Mouse (Mus musculus): ENCODE data around the gene Dis3l2. TPM values are rescaled to one million over a fixed set of nuclear protein-coding genes. Genes with fewer than 3 reads are reported as not detected.

Dis3l2 gene
- total and polyA plus RNA-seq, 2 experiments from 2014 or later: 33.3 to 45.7 TPM

GRCm38 (mm10) chr1:87008211-87008610 lies 304.6 kb downstream of the Dis3l2 start:
- ATAC-seq (ENCODE audit: low FRiP score) (no peak), DNase-seq (ENCODE audit: low spot score) (no peak)
- 32% methylated on average over 1 of the region's 1 CpGs for WGBS
- H3K36me3 ChIP-seq (ENCODE audit: insufficient read depth, low read length): no peaks in the 10 kb centered on the region
- no peak overlapping the region for H3K4me3 ChIP-seq (ENCODE audit: low read depth, low read length)
- no peak overlapping the region for H3K4me2 ChIP-seq (ENCODE audit: low read depth, low read length, poor library complexity, severe bottlenecking)
- H3K4me1 ChIP-seq (ENCODE audit: insufficient read depth, low read length): no peaks in the 10 kb centered on the region
- no peak overlapping the region for H3K9ac ChIP-seq (replicated peaks; ENCODE audit: low read length, poor library complexity, severe bottlenecking)
- H3K27ac ChIP-seq (ENCODE audit: low read depth, low read length): no peak overlapping the region
- H3K27me3 ChIP-seq (ENCODE audit: insufficient read depth, low read length): no peaks in the 10 kb centered on the region
- H3K9me3 ChIP-seq (ENCODE audit: low read length): no peaks in the 10 kb centered on the region
- no peak for TF ChIP-seq CTCF (IDR thresholded peaks at IDR 0.05)

GRCm38 (mm10) chr1:87009156-87009555 lies 305.5 kb downstream of the Dis3l2 start:
- no peak overlapping the region for H3K4me2 ChIP-seq (ENCODE audit: low read depth, low read length, poor library complexity, severe bottlenecking)
- no peak for TF ChIP-seq CTCF (IDR thresholded peaks at IDR 0.05)
- DNase-seq (ENCODE audit: low spot score) (no peak), ATAC-seq (ENCODE audit: low FRiP score) (no peak)
- H3K4me1 ChIP-seq (ENCODE audit: insufficient read depth, low read length): no peaks in the 10 kb centered on the region
- H3K9me3 ChIP-seq (ENCODE audit: low read length): no peaks in the 10 kb centered on the region
- no peak overlapping the region for H3K9ac ChIP-seq (replicated peaks; ENCODE audit: low read length, poor library complexity, severe bottlenecking)
- no peak overlapping the region for H3K4me3 ChIP-seq (ENCODE audit: low read depth, low read length)
- H3K27ac ChIP-seq (ENCODE audit: low read depth, low read length): no peak overlapping the region
- WGBS: 96% methylated on average over 3 of the region's 3 CpGs
- no peaks in the 10 kb centered on the region for H3K36me3 ChIP-seq (ENCODE audit: insufficient read depth, low read length)
- H3K27me3 ChIP-seq (ENCODE audit: insufficient read depth, low read length): no peaks in the 10 kb centered on the region

GRCm38 (mm10) chr1:87010629-87011330 lies 307.2 kb downstream of the Dis3l2 start:
- Histone ChIP-seq H3K9ac (replicated peaks; ENCODE audit: low read length, poor library complexity, severe bottlenecking) (no peak overlapping the region), H3K27me3 (ENCODE audit: insufficient read depth, low read length) (no peaks in the 10 kb centered on the region), H3K4me2 (ENCODE audit: low read depth, low read length, poor library complexity, severe bottlenecking) (no peak overlapping the region), H3K4me3 (ENCODE audit: low read depth, low read length) (no peak overlapping the region), H3K36me3 (ENCODE audit: insufficient read depth, low read length) (no peaks in the 10 kb centered on the region), H3K9me3 (ENCODE audit: low read length) (no peaks in the 10 kb centered on the region), H3K4me1 (ENCODE audit: insufficient read depth, low read length) (no peaks in the 10 kb centered on the region), H3K27ac (ENCODE audit: low read depth, low read length) (no peak overlapping the region)
- peak; percentile 55 for DNase-seq (ENCODE audit: low spot score)
- TF ChIP-seq CTCF (IDR thresholded peaks at IDR 0.05): no peak
- 73% methylated on average over 12 of the region's 12 CpGs for WGBS
- no peak for ATAC-seq (ENCODE audit: low FRiP score)

- Histone ChIP-seq H3K27ac (ENCODE audit: low read depth, low read length) (no peak overlapping the region), H3K9ac (replicated peaks; ENCODE audit: low read length, poor library complexity, severe bottlenecking) (no peak overlapping the region), H3K4me3 (ENCODE audit: low read depth, low read length) (no peak overlapping the region), H3K36me3 (ENCODE audit: insufficient read depth, low read length) (no peaks in the 10 kb centered on the region), H3K4me2 (ENCODE audit: low read depth, low read length, poor library complexity, severe bottlenecking) (no peak overlapping the region), H3K9me3 (ENCODE audit: low read length) (no peaks in the 10 kb centered on the region), H3K4me1 (ENCODE audit: insufficient read depth, low read length) (no peaks in the 10 kb centered on the region), H3K27me3 (ENCODE audit: insufficient read depth, low read length) (no peaks in the 10 kb centered on the region)
- no peak for ATAC-seq (ENCODE audit: low FRiP score)
- DNase-seq (ENCODE audit: low spot score): no peak
- no peak for TF ChIP-seq CTCF (IDR thresholded peaks at IDR 0.05)
- WGBS: 74% methylated on average over 3 of the region's 3 CpGs
Measured at GRCm38 (mm10) chr1:87011718-87012117, 308.1 kb downstream of the Dis3l2 start.

- no peaks in the 10 kb centered on the region for H3K36me3 ChIP-seq (ENCODE audit: insufficient read depth, low read length)
- WGBS: 91% methylated on average over 2 of the region's 2 CpGs
- ATAC-seq (ENCODE audit: low FRiP score) (no peak), DNase-seq (ENCODE audit: low spot score) (no peak)
- no peaks in the 10 kb centered on the region for H3K27me3 ChIP-seq (ENCODE audit: insufficient read depth, low read length)
- H3K9me3 ChIP-seq (ENCODE audit: low read length): no peaks in the 10 kb centered on the region
- no peak overlapping the region for H3K4me2 ChIP-seq (ENCODE audit: low read depth, low read length, poor library complexity, severe bottlenecking)
- H3K9ac ChIP-seq (replicated peaks; ENCODE audit: low read length, poor library complexity, severe bottlenecking): no peak overlapping the region
- no peaks in the 10 kb centered on the region for H3K4me1 ChIP-seq (ENCODE audit: insufficient read depth, low read length)
- no peak overlapping the region for H3K4me3 ChIP-seq (ENCODE audit: low read depth, low read length)
- no peak for TF ChIP-seq CTCF (IDR thresholded peaks at IDR 0.05)
- no peak overlapping the region for H3K27ac ChIP-seq (ENCODE audit: low read depth, low read length)
Measured at GRCm38 (mm10) chr1:87012606-87013005, 309.0 kb downstream of the Dis3l2 start.

GRCm38 (mm10) chr1:87020714-87021113 lies 317.1 kb downstream of the Dis3l2 start:
- H3K27me3 ChIP-seq (ENCODE audit: insufficient read depth, low read length): no peaks in the 10 kb centered on the region
- H3K9me3 ChIP-seq (ENCODE audit: low read length): no peaks in the 10 kb centered on the region
- WGBS: 84% methylated on average over 5 of the region's 5 CpGs
- no peak overlapping the region for H3K9ac ChIP-seq (replicated peaks; ENCODE audit: low read length, poor library complexity, severe bottlenecking)
- H3K4me2 ChIP-seq (ENCODE audit: low read depth, low read length, poor library complexity, severe bottlenecking): no peak overlapping the region
- no peak overlapping the region for H3K27ac ChIP-seq (ENCODE audit: low read depth, low read length)
- no peak for DNase-seq (ENCODE audit: low spot score)
- no peak for TF ChIP-seq CTCF (IDR thresholded peaks at IDR 0.05)
- peaks cover 2% of the 10 kb centered on the region; the same call in 1 of the 2 replicates for H3K36me3 ChIP-seq (ENCODE audit: insufficient read depth, low read length)
- ATAC-seq (ENCODE audit: low FRiP score): no peak
- H3K4me1 ChIP-seq (ENCODE audit: insufficient read depth, low read length): no peaks in the 10 kb centered on the region
- H3K4me3 ChIP-seq (ENCODE audit: low read depth, low read length): no peak overlapping the region
